Comparison of ENCODE assay signal across 12 mouse cellular contexts in genomic region chr11:115552783-115553182, GRCm38 (mm10). TPM values are rescaled to one million over a fixed set of nuclear protein-coding genes. Genes with fewer than 3 reads are reported as not detected.
DNase-seq lines count a peak whose midpoint lies in the region; ATAC-seq and TF ChIP-seq lines count a peak whose summit lies in the region.
"Had no signal": no experiment of that assay in that cellular context is flagged by ENCODE, and none has a peak within 500 bp of the region (broad histone marks: within the 10 kb centered on the region; RNA-seq: fewer than 3 reads in every experiment).

No protein-coding gene starts in this region.

- H3K9ac ChIP-seq in midbrain, postnatal 0 days (replicated peaks; ENCODE audit: low read length, poor library complexity, severe bottlenecking): no peak overlapping the region
- H3K9ac ChIP-seq: limb, embryonic 12.5 days; neural tube, embryonic 13.5 days had no signal

- H3K4me3 ChIP-seq in midbrain, postnatal 0 days (ENCODE audit: low read depth, low read length): no peak overlapping the region
- H3K4me3 ChIP-seq in midbrain, embryonic 10.5 days: no peak overlapping the region
- no peak overlapping the region for H3K4me3 ChIP-seq in cortical plate, adult 2 months (ENCODE audit: insufficient read depth, low read length)
- no peak overlapping the region for H3K4me3 ChIP-seq in limb, embryonic 10.5 days
- H3K4me3 ChIP-seq: erythroblast, embryonic 14.5 days; limb, embryonic 12.5 days; neural tube, embryonic 13.5 days had no signal

- H3K4me1 ChIP-seq in midbrain, postnatal 0 days (ENCODE audit: insufficient read depth, low read length): no peaks in the 10 kb centered on the region
- no peaks in the 10 kb centered on the region for H3K4me1 ChIP-seq in midbrain, embryonic 10.5 days
- H3K4me1 ChIP-seq in cortical plate, adult 2 months (ENCODE audit: control insufficient read depth, insufficient read depth, low read length): no peaks in the 10 kb centered on the region
- H3K4me1 ChIP-seq in limb, embryonic 10.5 days: no peaks in the 10 kb centered on the region
- H3K4me1 ChIP-seq: limb, embryonic 12.5 days; neural tube, embryonic 13.5 days had no signal

- WGBS in midbrain, postnatal 0 days: 50% methylated on average over 4 of the region's 4 CpGs
- WGBS in midbrain, embryonic 10.5 days: 56% methylated on average over 4 of the region's 4 CpGs
- 62% methylated on average over 4 of the region's 4 CpGs for WGBS in limb, embryonic 10.5 days

- no peak for TF ChIP-seq POLR2A in cortical plate, adult 2 months (IDR thresholded peaks at IDR 0.05; ENCODE audit: extremely low read depth, insufficient read depth, low read length)

- no peaks in the 10 kb centered on the region for H3K9me3 ChIP-seq in midbrain, postnatal 0 days (ENCODE audit: low read length)
- H3K9me3 ChIP-seq in midbrain, embryonic 10.5 days (replicated peaks): peaks cover 7% of the 10 kb centered on the region; the same call in 1 of the 2 replicates
- no peaks in the 10 kb centered on the region for H3K9me3 ChIP-seq in limb, embryonic 10.5 days (replicated peaks)
- H3K9me3 ChIP-seq: limb, embryonic 12.5 days; neural tube, embryonic 13.5 days had no signal

- H3K36me3 ChIP-seq in midbrain, postnatal 0 days (ENCODE audit: insufficient read depth, low read length): no peaks in the 10 kb centered on the region
- H3K36me3 ChIP-seq in midbrain, embryonic 10.5 days: no peaks in the 10 kb centered on the region
- H3K36me3 ChIP-seq in limb, embryonic 10.5 days: no peaks in the 10 kb centered on the region
- H3K36me3 ChIP-seq: limb, embryonic 12.5 days; neural tube, embryonic 13.5 days had no signal

- no peak overlapping the region for H3K4me2 ChIP-seq in midbrain, postnatal 0 days (ENCODE audit: low read depth, low read length, poor library complexity, severe bottlenecking)
- H3K4me2 ChIP-seq: limb, embryonic 12.5 days; neural tube, embryonic 13.5 days had no signal

- DNase-seq in gastrocnemius, adult 18-20 months (ENCODE audit: low spot score): peak; percentile 6
- DNase-seq in gastrocnemius, postnatal 4 days (ENCODE audit: low spot score in 2 of 2): no peak
- no peak for DNase-seq in midbrain, postnatal 0 days (ENCODE audit: low spot score)
- DNase-seq in midbrain, embryonic 10.5 days (ENCODE audit: low spot score): no peak
- DNase-seq in spleen, postnatal 36 days (ENCODE audit: low spot score in 2 of 2): peak; percentile 20 to 22
- no peak for DNase-seq in heart, adult 8-10 months (ENCODE audit: low spot score)
- DNase-seq in limb, embryonic 10.5 days (ENCODE audit: low spot score): no peak
- DNase-seq: heart, postnatal 4 days had no signal

- no peak overlapping the region for H3K27ac ChIP-seq in midbrain, postnatal 0 days (ENCODE audit: low read depth, low read length)
- no peak overlapping the region for H3K27ac ChIP-seq in midbrain, embryonic 10.5 days (replicated peaks)
- no peak overlapping the region for H3K27ac ChIP-seq in cortical plate, adult 2 months (ENCODE audit: insufficient read depth, low read length)
- H3K27ac ChIP-seq in limb, embryonic 10.5 days: no peak overlapping the region
- H3K27ac ChIP-seq: limb, embryonic 12.5 days; neural tube, embryonic 13.5 days had no signal

- TF ChIP-seq CTCF in midbrain, postnatal 0 days (IDR thresholded peaks at IDR 0.05): peak; percentile 49; the same call in 1 of the 2 replicates
- TF ChIP-seq CTCF in cortical plate, adult 2 months (IDR thresholded peaks at IDR 0.05; ENCODE audit: extremely low read depth, insufficient read depth, low read length): peak; percentile 20; the same call in 1 of the 2 replicates

- no peaks in the 10 kb centered on the region for H3K27me3 ChIP-seq in midbrain, postnatal 0 days (ENCODE audit: insufficient read depth, low read length)
- no peaks in the 10 kb centered on the region for H3K27me3 ChIP-seq in midbrain, embryonic 10.5 days (ENCODE audit: low read depth, poor library complexity, severe bottlenecking)
- no peaks in the 10 kb centered on the region for H3K27me3 ChIP-seq in limb, embryonic 10.5 days (ENCODE audit: low read depth, poor library complexity, severe bottlenecking)
- H3K27me3 ChIP-seq: limb, embryonic 12.5 days had no signal

- no peak for ATAC-seq in midbrain, postnatal 0 days (ENCODE audit: low FRiP score)

RNA-seq across cellular contexts. Expression of gene Nup85, which starts 11.5 kb away (rescaled TPM):
- total RNA-seq in gastrocnemius, adult 18-20 months (2021): 10 to 100 TPM; 17.8 to 18.0 TPM
- total RNA-seq in gastrocnemius, postnatal 4 days (2021): 10 to 100 TPM; 43.4 to 45.2 TPM
- total RNA-seq in midbrain, postnatal 0 days (2014; rRNA removed): 49.5 and 59.5 TPM in 2 replicates
- 75.6 and 80.3 TPM in 2 replicates for polyA plus RNA-seq in midbrain, postnatal 0 days (2015; fragmentation: Nextera tagmentation; extraction: Ambion mirVana)
- polyA plus RNA-seq in midbrain, embryonic 10.5 days (2016; fragmentation: Nextera tagmentation; extraction: Ambion mirVana): 229 and 265 TPM in 2 replicates
- polyA plus RNA-seq in cortical plate, adult 2 months (2012; rRNA removed): 70.6 and 70.8 TPM in 2 replicates
- 10 to 100 TPM; 15.7 to 24.4 (median 19.2) TPM for total RNA-seq in heart, adult 8-10 months (2022)
- 257 and 275 TPM in 2 replicates for polyA plus RNA-seq in limb, embryonic 10.5 days (2016; fragmentation: Nextera tagmentation; extraction: Ambion mirVana)

RNA-seq across cellular contexts. Expression of gene Sumo2, which starts 16.7 kb away (rescaled TPM):
- 100 to 1,000 TPM; 146 TPM for total RNA-seq in gastrocnemius, adult 18-20 months (2021)
- 100 to 1,000 TPM; 230 to 244 TPM for total RNA-seq in gastrocnemius, postnatal 4 days (2021)
- total RNA-seq in midbrain, postnatal 0 days (2014; rRNA removed): 543 and 643 TPM in 2 replicates
- 972 and 1,028 TPM in 2 replicates for polyA plus RNA-seq in midbrain, postnatal 0 days (2015; fragmentation: Nextera tagmentation; extraction: Ambion mirVana)
- polyA plus RNA-seq in midbrain, embryonic 10.5 days (2016; fragmentation: Nextera tagmentation; extraction: Ambion mirVana): 1,440 and 1,519 TPM in 2 replicates
- 329 and 331 TPM in 2 replicates for polyA plus RNA-seq in cortical plate, adult 2 months (2012; rRNA removed)
- total RNA-seq in heart, adult 8-10 months (2022): 100 to 1,000 TPM; 166 to 179 (median 176) TPM
- 1,406 and 1,458 TPM in 2 replicates for polyA plus RNA-seq in limb, embryonic 10.5 days (2016; fragmentation: Nextera tagmentation; extraction: Ambion mirVana)

RNA-seq across cellular contexts. Expression of gene Jpt1, which starts 38.6 kb away (rescaled TPM):
- 10 to 100 TPM; 49.7 to 52.4 TPM for total RNA-seq in gastrocnemius, adult 18-20 months (2021)
- 100 to 1,000 TPM; 251 to 285 TPM for total RNA-seq in gastrocnemius, postnatal 4 days (2021)
- 744 and 761 TPM in 2 replicates for total RNA-seq in midbrain, postnatal 0 days (2014; rRNA removed)
- polyA plus RNA-seq in midbrain, postnatal 0 days (2015; fragmentation: Nextera tagmentation; extraction: Ambion mirVana): 1,252 and 1,259 TPM in 2 replicates
- 780 and 877 TPM in 2 replicates for polyA plus RNA-seq in midbrain, embryonic 10.5 days (2016; fragmentation: Nextera tagmentation; extraction: Ambion mirVana)
- 206 and 211 TPM in 2 replicates for polyA plus RNA-seq in cortical plate, adult 2 months (2012; rRNA removed)
- 100 to 1,000 TPM; 114 to 126 (median 121) TPM for total RNA-seq in heart, adult 8-10 months (2022)
- 483 and 492 TPM in 2 replicates for polyA plus RNA-seq in limb, embryonic 10.5 days (2016; fragmentation: Nextera tagmentation; extraction: Ambion mirVana)

RNA-seq across cellular contexts. Expression of gene Mrps7, which starts 50.9 kb away (rescaled TPM):
- total RNA-seq in gastrocnemius, adult 18-20 months (2021): 10 to 100 TPM; 73.3 to 79.3 TPM
- total RNA-seq in gastrocnemius, postnatal 4 days (2021): 10 to 100 TPM; 70.9 to 73.2 TPM
- total RNA-seq in midbrain, postnatal 0 days (2014; rRNA removed): 37.9 and 39.6 TPM in 2 replicates
- 77.8 and 81.8 TPM in 2 replicates for polyA plus RNA-seq in midbrain, postnatal 0 days (2015; fragmentation: Nextera tagmentation; extraction: Ambion mirVana)
- polyA plus RNA-seq in midbrain, embryonic 10.5 days (2016; fragmentation: Nextera tagmentation; extraction: Ambion mirVana): 106 and 107 TPM in 2 replicates
- 46.6 and 50.5 TPM in 2 replicates for polyA plus RNA-seq in cortical plate, adult 2 months (2012; rRNA removed)
- total RNA-seq in heart, adult 8-10 months (2022): 100 to 1,000 TPM in 1 of 4 experiments, 10 to 100 TPM in 3; 80.5 to 101 (median 85.0) TPM
- 108 and 120 TPM in 2 replicates for polyA plus RNA-seq in limb, embryonic 10.5 days (2016; fragmentation: Nextera tagmentation; extraction: Ambion mirVana)

RNA-seq across cellular contexts. Expression of gene Gga3, which starts 51.1 kb away (rescaled TPM):
- total RNA-seq in gastrocnemius, adult 18-20 months (2021): 10 to 100 TPM; 15.4 to 18.8 TPM
- total RNA-seq in gastrocnemius, postnatal 4 days (2021): 10 to 100 TPM; 15.9 to 21.8 TPM
- total RNA-seq in midbrain, postnatal 0 days (2014; rRNA removed): 34.5 and 42.3 TPM in 2 replicates
- polyA plus RNA-seq in midbrain, postnatal 0 days (2015; fragmentation: Nextera tagmentation; extraction: Ambion mirVana): 20.5 and 22.6 TPM in 2 replicates
- polyA plus RNA-seq in midbrain, embryonic 10.5 days (2016; fragmentation: Nextera tagmentation; extraction: Ambion mirVana): 34.1 and 35.4 TPM in 2 replicates
- polyA plus RNA-seq in cortical plate, adult 2 months (2012; rRNA removed): 55.4 and 56.5 TPM in 2 replicates
- total RNA-seq in heart, adult 8-10 months (2022): 10 to 100 TPM; 13.0 to 19.0 (median 15.8) TPM
- polyA plus RNA-seq in limb, embryonic 10.5 days (2016; fragmentation: Nextera tagmentation; extraction: Ambion mirVana): 30.8 and 34.9 TPM in 2 replicates

Comparison
In these comparisons a context has a peak if more than half of its experiments do, and no peak if none do; other contexts are left out.
1. DNase-seq: peak in gastrocnemius, adult 18-20 months (single experiment) and spleen, postnatal 36 days (2 of 2); none in gastrocnemius, postnatal 4 days (0 of 2), midbrain, postnatal 0 days (single experiment), midbrain, embryonic 10.5 days (single experiment), heart, adult 8-10 months (single experiment) and limb, embryonic 10.5 days (single experiment).